Mouse (Mus musculus) adrenal gland, adult 8-10 months (tissue): ENCODE results near the gene Dazl. TPM values are rescaled to one million over a fixed set of nuclear protein-coding genes. Genes with fewer than 3 reads are reported as not detected.
"Not testable (repeated sequence)": the region's sequence is repeated elsewhere in the genome, so short reads cannot be mapped to it uniquely, and the experiment has no call there.

Source experiments
- DNase-seq: peaks from one replicate; pipeline ENCODE4 v3.0.0; 2022
- total RNA-seq, 4 experiments: library from RNA; stranded (reverse); gene quantifications; 2 replicates each; pipeline ENCODE4 v1.2.4; 2022

The Dazl gene
- total RNA-seq, 4 experiments from 2014 or later: 0.14 to 0.27 (median 0.25) TPM

DNA sequence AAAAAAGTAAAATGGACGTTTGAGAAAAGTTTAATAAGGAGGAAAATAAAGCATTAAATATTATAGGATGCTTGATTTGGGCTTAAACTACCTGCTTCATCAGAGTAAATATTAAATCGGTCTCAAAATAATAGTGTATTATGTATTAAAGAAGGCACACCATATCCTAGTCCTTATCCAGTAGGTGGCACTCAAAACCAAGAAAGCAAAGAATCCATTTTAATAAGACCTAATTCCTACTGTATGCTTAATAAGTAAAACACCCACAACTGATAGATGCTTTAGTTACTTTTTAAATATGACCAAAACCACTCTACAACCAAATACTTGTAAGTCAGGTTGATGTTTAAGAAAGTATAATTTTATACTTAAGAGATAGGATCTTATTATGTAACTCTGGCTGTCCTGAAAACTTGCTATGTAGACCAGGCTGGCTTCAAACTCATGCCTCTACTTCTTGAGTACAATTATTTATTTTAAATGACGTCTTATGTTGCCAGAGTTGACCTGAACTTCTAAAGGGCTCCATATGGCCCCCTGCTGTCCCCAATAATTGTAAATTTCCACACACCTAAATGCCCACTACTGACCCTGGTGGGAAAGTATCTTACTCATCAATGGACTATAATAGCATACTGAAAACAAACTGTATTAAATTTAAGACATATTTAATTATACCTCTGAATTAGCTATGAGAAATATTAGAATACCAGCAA, 1.8 kb downstream of the Dazl start:
- DNase-seq: no peak

DNA sequence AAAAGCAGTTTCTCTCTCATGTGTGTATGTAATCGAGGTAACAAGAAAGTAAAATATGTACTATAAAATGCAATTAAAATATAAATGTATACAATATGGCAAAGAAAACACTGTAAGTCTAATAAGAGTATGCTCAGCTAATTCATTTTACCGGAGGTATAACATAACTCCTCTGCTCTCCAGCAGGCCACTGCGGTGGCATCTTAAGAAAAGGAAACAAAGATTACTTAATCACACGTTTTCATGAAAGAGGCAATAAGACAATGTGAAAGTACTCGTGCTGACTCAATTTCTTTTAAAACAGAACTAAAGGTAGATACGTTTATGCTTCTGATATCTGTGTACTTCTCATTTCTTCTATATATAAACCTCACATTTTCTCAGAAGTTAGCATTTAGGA, 8.6 kb downstream of the Dazl start:
- DNase-seq: no peak

- not testable (repeated sequence) for DNase-seq
Measured at GRCm38 (mm10) chr17:50261615-50262014, 31.8 kb downstream of the Dazl start.

DNA sequence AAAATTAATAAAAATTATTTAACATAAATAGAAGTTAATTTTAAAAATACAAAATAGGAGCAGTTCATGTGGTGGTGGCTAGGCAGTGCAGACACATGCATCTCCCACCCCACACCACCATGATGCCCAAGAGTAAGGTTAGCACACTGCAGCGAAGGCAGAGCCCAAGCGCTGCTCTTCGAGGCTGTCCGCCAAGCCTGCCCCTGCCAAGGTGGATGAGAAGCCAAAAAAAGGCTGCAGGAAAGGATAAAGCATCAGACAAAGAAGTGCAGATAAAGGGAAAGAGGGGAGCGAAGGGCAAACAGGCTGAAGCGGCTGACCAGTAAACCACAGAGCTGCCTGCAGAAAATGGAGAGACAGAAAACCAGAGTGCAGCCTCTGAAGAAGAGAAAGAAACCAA, 32.6 kb downstream of the Dazl start:
- DNase-seq: no peak

DNA sequence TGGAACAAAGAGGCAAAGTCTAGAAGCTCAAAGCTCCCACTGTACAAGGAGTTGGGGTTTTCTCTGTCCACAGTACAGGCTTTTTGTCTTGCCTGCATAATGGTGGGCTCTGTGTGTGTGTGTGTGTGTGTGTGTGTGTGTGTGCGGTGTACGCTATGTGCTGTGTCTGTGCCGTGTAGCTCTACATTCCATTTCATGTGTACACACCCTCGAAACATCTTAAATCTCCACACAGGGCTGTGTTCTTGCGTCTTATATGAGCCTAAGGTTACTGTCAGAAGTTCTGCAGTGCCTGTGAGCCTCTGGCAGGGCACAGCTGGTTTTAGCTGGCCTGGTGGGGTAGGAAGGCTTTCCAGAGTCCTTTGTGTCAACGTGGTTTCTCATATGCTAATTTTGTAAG, 46.8 kb downstream of the Dazl start:
- no peak for DNase-seq

DNA sequence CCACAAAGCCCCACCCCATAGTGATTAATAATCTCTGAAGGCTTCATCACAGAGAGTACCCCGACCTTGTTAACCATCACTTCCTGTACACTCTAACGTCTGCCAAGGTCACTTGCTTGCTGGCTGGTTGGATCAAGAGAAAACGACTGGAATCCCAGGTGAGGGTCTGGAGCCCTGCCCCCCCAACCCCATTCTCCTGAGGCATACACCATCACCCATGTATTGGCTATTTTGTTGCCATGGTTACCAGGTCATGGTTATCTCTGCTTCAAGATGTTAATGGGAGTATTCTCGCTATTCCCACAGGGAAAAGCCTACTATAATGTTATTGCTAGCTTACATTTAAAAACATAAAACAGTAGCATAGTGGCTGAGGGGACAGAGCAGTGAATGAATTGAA, 48.8 kb downstream of the Dazl start:
- no peak for DNase-seq

DNA sequence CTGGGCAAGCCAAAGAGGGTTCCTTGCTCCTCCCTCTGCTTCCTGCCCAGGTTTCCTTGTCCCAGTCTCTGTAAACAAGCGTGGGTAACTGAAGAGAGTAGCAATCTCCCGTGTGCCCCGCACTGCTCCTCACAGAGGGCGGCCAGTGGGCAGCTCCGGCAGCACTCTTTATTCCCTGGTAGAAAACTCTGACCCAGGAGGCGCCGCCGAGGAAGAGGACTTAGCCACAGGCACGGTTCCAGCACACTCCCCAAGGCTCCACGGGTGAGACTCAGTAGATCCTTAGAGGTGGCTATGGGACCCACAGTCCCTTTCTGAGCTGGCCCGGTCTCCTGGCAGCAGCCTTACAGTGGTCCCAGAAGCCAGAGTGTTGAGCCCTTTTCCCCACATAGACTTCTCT, 50.1 kb downstream of the Dazl start:
- DNase-seq: no peak

- DNase-seq: no peak
Measured at GRCm38 (mm10) chr17:50237818-50238610, 55.4 kb downstream of the Dazl start.

DNA sequence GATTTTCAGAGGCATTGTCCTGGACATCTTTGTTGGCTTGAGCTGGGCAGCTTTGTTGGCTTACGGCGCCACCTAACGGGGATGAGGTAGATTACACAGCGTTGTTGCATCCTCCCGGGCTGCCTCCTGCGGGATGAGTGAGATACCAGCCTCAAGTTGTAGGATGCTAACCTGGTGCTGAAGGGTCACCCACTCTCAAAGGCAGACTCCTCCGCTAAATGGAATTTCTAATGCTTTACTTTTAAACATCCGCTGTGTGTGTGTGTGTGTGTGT, 56.1 kb downstream of the Dazl start:
- DNase-seq: peak; percentile 58

GRCm38 (mm10) chr17:50236702-50237435, 56.6 kb downstream of the Dazl start:
- no peak for DNase-seq

DNA sequence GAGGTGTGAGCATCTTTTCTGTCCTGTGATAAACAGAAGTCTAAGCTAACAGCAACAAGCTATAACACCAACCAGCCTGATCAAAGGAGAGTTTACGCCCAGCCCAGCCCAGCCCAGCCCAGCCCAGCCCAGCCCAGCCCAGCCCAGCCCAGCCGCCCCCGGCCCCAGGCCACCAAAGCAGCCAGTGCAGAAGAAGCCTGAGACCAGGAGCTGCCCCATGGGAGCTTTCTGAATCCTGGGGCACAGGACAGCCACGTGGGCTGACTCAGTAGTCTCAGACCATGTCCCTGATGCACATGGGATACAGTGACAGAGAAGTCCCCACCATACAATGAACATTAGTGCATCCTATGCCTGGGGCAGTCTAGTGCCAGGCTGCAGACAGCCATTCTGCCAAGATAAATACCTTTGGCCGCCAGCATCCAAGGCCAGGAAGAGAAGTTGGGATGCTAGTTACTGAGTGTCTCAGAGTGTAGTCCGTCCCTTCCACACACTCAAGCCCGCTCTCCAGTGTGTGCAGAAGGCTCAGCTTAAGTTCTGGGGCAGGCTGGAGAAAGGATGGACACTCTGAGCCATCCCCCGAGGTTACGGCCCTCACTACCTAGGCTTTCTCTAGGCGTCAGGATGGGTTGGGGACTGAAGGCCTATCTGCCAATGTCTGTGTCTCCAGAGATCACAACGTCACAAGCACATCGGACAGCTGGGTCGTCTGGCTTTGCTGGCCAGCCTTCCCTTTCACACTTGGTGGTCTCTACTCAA, 57.3 kb downstream of the Dazl start:
- DNase-seq: no peak

DNA sequence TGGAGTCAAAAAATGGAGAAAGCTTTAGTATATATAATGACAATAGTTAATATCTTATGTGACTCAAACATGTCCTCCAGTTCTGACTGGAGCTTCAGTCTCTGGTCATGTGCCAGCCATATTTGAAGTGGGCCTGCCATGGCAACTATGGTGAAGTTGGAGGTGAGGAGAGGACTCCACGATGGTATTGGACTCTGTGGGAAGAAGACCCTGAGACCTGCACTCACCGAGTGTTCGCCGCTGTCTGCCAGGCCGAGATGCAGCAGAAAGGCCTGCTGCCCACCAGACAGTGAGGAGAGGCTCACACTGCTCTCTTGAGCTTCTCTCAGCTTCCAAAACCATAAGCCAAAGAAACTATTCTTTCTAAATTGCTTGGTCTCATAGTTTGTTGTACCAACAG, 59.5 kb downstream of the Dazl start:
- no peak for DNase-seq

DNA sequence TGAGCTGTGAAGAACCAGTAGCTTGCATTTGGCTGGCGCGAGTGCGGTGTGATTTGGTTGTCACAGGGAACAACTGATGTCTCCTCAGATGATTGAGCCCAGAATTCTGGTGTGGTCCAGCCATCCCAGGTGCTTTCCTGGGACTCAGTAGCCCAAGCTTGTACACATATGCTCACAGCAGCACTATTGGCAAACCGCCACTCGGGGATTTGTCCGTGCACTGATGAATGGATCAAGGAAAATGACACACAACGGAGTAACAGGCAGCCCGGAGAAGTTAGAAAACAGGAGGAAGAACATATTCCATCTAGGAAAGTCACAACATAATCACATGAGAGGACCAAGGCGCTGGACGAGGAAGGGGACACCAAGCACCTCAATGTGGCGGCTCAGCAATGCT, 60.6 kb downstream of the Dazl start:
- DNase-seq: no peak

GRCm38 (mm10) chr17:50231206-50231605, 62.2 kb downstream of the Dazl start:
- DNase-seq: no peak

DNA sequence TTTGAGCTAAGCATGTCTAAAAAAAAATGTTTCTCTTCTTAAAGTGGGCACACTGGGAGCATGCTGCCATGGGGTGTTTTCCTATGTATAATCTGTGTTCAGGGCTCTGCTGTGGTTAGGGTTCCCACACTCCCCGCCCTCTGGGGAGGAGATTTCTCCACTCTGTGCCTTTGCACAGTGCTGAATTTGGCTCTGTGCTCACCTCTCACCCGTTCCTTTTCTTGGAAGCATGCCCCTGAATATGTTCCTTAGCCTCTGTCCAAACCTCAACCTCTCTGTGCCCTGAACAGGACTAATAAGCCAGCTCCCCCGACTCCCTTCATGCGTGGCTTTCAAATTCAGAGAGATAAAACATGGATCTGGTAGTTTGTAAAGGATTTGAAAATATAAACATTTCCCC, 63.9 kb downstream of the Dazl start:
- DNase-seq: no peak

Other genes with a start within 250 kb of the Dazl start
- gene Rftn1, start 103.0 kb downstream of the Dazl start, total RNA-seq: 10 to 100 TPM in 3 of 4 experiments, 1 to 10 TPM in 1; 9.1 to 12.9 (median 11.4) TPM
- 10 to 100 TPM; 60.4 to 90.4 (median 69.1) TPM for gene Plcl2, start 215.8 kb upstream of the Dazl start, total RNA-seq